Mouse (Mus musculus): ENCODE results near the gene Arhgef12.
A peak's percentile ranks its signal among the peaks of the same experiment; 100 is the strongest.

Arhgef12 gene

GRCm38 (mm10) chr9:43108081-43108480, 1.0 kb upstream of the Arhgef12 start:
- no peak for DNase-seq

GRCm38 (mm10) chr9:43107555-43107954, 516 bp upstream of the Arhgef12 start:
- no peak for DNase-seq

GRCm38 (mm10) chr9:43106426-43107186, 433 bp downstream of the Arhgef12 start:
- DNase-seq, result peak; percentile 8

GRCm38 (mm10) chr9:43105664-43106361, 1.2 kb downstream of the Arhgef12 start:
- DNase-seq, result peak; percentile 45 to 60

- peak; percentile 5 to 7 for DNase-seq
These were observed 2.0 kb downstream of the Arhgef12 start for GRCm38 (mm10) chr9:43104873-43105663.

- DNase-seq, result no peak
These were observed 2.5 kb downstream of the Arhgef12 start for GRCm38 (mm10) chr9:43104526-43104872.

GRCm38 (mm10) chr9:43103675-43104299, 3.3 kb downstream of the Arhgef12 start:
- no peak for DNase-seq

- DNase-seq, result no peak
These were observed 4.1 kb downstream of the Arhgef12 start for GRCm38 (mm10) chr9:43102931-43103330.

- DNase-seq, result no peak
These were observed 5.0 kb downstream of the Arhgef12 start for GRCm38 (mm10) chr9:43101936-43102595.

- DNase-seq, result no peak
These were observed 8.1 kb downstream of the Arhgef12 start for GRCm38 (mm10) chr9:43098922-43099321.

GRCm38 (mm10) chr9:43097801-43098557, 9.1 kb downstream of the Arhgef12 start:
- no peak for DNase-seq

GRCm38 (mm10) chr9:43096337-43096736, 10.7 kb downstream of the Arhgef12 start:
- DNase-seq, result peak; percentile 44 to 55

GRCm38 (mm10) chr9:43094828-43095227, 12.2 kb downstream of the Arhgef12 start:
- no peak for DNase-seq

GRCm38 (mm10) chr9:43093803-43094202, 13.2 kb downstream of the Arhgef12 start:
- DNase-seq, result no peak

GRCm38 (mm10) chr9:43085686-43086285, 21.3 kb downstream of the Arhgef12 start:
- DNase-seq, result no peak

GRCm38 (mm10) chr9:43084496-43085362, 22.3 kb downstream of the Arhgef12 start:
- no peak for DNase-seq

- DNase-seq, result no peak
These were observed 23.5 kb downstream of the Arhgef12 start for GRCm38 (mm10) chr9:43083441-43084055.

- no peak for DNase-seq
These were observed 28.3 kb downstream of the Arhgef12 start for GRCm38 (mm10) chr9:43078711-43079110.

- no peak for DNase-seq
These were observed 30.9 kb downstream of the Arhgef12 start for GRCm38 (mm10) chr9:43076163-43076562.

GRCm38 (mm10) chr9:43074611-43075010, 32.4 kb downstream of the Arhgef12 start:
- DNase-seq, result no peak

All from thymus, postnatal 36 days (tissue).